Mouse (Mus musculus): Measurements from ENCODE around the gene Dnah8. TPM values are rescaled to one million over a fixed set of nuclear protein-coding genes. Genes with fewer than 3 reads are reported as not detected.

The Dnah8 gene
- polyA plus RNA-seq, 1 experiment from 2014 or later, result 4.4 TPM

DNA sequence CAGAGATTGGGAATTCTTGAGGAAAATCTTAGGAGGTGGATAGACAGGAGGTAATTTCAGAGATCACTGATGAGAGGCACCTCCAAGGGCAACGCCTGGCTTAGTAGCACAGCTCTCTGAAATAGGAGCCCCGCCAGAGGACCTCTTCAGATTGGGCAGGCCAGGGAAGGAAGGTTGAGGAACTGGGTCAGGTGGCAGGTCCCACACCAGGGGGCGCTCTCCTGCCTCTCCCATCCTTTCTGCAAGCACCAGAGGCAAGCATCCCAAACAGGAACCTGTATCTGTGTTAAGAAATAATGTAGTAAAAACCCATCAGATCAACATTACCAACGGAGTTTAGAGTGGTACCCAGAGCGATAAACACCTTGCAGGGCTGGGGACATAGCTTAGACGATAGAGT is 113.6 kb downstream of the Dnah8 start:
- no peaks in the 10 kb centered on the region for H3K4me1 ChIP-seq (replicated peaks; ENCODE audit: control insufficient read depth, insufficient read depth, low read length)
- no peaks in the 10 kb centered on the region for H3K36me3 ChIP-seq (ENCODE audit: control insufficient read depth, insufficient read depth, low read length)
- H3K9me3 ChIP-seq (ENCODE audit: control insufficient read depth, low read length), result peaks cover 4% of the 10 kb centered on the region; the same call in 1 of the 2 replicates
- no peak overlapping the region for H3K9ac ChIP-seq (ENCODE audit: low read depth, low read length)
- H3K27ac ChIP-seq (ENCODE audit: low read depth, low read length), result no peak overlapping the region
- no peak overlapping the region for H3K4me2 ChIP-seq
- no peak overlapping the region for H3K4me3 ChIP-seq (ENCODE audit: low read depth, low read length)
- H3K27me3 ChIP-seq (replicated peaks; ENCODE audit: control insufficient read depth, insufficient read depth, low read length), result no peaks in the 10 kb centered on the region
- DNase-seq (ENCODE audit: low spot score), result no peak
- WGBS, result 41% methylated on average over 6 of the region's 6 CpGs
- no peak for ATAC-seq (replicated peaks; ENCODE audit: low FRiP score)

DNA sequence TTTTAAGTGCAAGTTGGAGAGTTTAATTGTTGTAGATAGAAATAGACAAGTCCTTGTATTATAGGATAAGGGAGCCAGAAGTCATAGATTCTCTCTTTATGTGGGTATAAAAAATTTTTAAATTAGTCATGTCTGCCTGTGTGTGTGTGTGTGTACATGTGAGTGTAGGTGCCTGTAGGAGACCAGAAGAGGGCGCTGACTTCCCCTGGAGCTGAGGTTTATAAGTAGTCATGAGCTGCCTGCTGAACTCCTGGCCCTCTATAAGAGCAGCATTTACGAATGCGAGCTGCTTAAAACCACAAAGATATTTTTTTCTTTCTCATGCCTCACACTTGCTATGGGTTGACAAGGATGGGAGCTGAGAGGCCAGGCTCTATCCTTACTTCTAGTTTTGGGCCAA is 115.6 kb downstream of the Dnah8 start:
- Histone ChIP-seq H3K9me3 (ENCODE audit: control insufficient read depth, low read length) (peaks cover 4% of the 10 kb centered on the region; the same call in 1 of the 2 replicates), H3K27me3 (replicated peaks; ENCODE audit: control insufficient read depth, insufficient read depth, low read length) (no peaks in the 10 kb centered on the region), H3K4me2 (no peak overlapping the region), H3K36me3 (ENCODE audit: control insufficient read depth, insufficient read depth, low read length) (no peaks in the 10 kb centered on the region), H3K4me1 (replicated peaks; ENCODE audit: control insufficient read depth, insufficient read depth, low read length) (no peaks in the 10 kb centered on the region), H3K27ac (ENCODE audit: low read depth, low read length) (no peak overlapping the region), H3K9ac (ENCODE audit: low read depth, low read length) (no peak overlapping the region), H3K4me3 (ENCODE audit: low read depth, low read length) (no peak overlapping the region)
- DNase-seq (ENCODE audit: low spot score), result no peak
- 81% methylated on average over 3 of the region's 3 CpGs for WGBS
- no peak for ATAC-seq (replicated peaks; ENCODE audit: low FRiP score)

DNA sequence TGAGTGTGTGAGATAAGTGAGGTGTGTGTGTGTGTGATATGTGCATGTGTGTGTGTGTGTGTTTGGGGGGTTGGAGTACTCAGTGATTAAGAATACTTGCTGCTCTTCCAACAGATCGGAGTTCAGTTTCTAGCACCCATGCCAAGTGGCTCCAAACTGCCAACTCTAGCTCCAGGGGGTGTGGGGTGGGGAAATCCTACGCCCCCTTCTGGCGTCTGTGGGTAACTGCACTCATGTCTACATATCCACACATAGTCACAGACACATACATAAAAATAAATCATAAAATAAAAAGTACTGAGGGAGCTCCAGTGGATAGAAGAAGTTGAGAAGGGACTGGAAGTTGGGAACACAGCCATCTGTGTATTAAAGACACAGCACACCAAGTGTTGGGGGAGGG is 119.8 kb downstream of the Dnah8 start:
- 74% methylated on average over 3 of the region's 3 CpGs for WGBS
- no peaks in the 10 kb centered on the region for H3K4me1 ChIP-seq (replicated peaks; ENCODE audit: control insufficient read depth, insufficient read depth, low read length)
- no peak overlapping the region for H3K9ac ChIP-seq (ENCODE audit: low read depth, low read length)
- H3K27ac ChIP-seq (ENCODE audit: low read depth, low read length), result no peak overlapping the region
- no peak for DNase-seq (ENCODE audit: low spot score)
- ATAC-seq (replicated peaks; ENCODE audit: low FRiP score), result no peak
- H3K27me3 ChIP-seq (replicated peaks; ENCODE audit: control insufficient read depth, insufficient read depth, low read length), result no peaks in the 10 kb centered on the region
- no peak overlapping the region for H3K4me2 ChIP-seq
- no peaks in the 10 kb centered on the region for H3K9me3 ChIP-seq (ENCODE audit: control insufficient read depth, low read length)
- no peaks in the 10 kb centered on the region for H3K36me3 ChIP-seq (ENCODE audit: control insufficient read depth, insufficient read depth, low read length)
- H3K4me3 ChIP-seq (ENCODE audit: low read depth, low read length), result no peak overlapping the region

- Histone ChIP-seq H3K27me3 (replicated peaks; ENCODE audit: control insufficient read depth, insufficient read depth, low read length) (no peaks in the 10 kb centered on the region), H3K4me2 (no peak overlapping the region), H3K9me3 (ENCODE audit: control insufficient read depth, low read length) (no peaks in the 10 kb centered on the region), H3K9ac (ENCODE audit: low read depth, low read length) (no peak overlapping the region), H3K36me3 (ENCODE audit: control insufficient read depth, insufficient read depth, low read length) (no peaks in the 10 kb centered on the region), H3K4me3 (ENCODE audit: low read depth, low read length) (no peak overlapping the region), H3K4me1 (replicated peaks; ENCODE audit: control insufficient read depth, insufficient read depth, low read length) (no peaks in the 10 kb centered on the region), H3K27ac (ENCODE audit: low read depth, low read length) (no peak overlapping the region)
- no peak for ATAC-seq (replicated peaks; ENCODE audit: low FRiP score)
- WGBS, result 63% methylated on average over 29 of the region's 29 CpGs
- DNase-seq (ENCODE audit: low spot score), result peak; percentile 45
These were observed 122.2 kb downstream of the Dnah8 start for GRCm38 (mm10) chr17:30746056-30747024.

- H3K9me3 ChIP-seq (ENCODE audit: control insufficient read depth, low read length), result no peaks in the 10 kb centered on the region
- no peaks in the 10 kb centered on the region for H3K36me3 ChIP-seq (ENCODE audit: control insufficient read depth, insufficient read depth, low read length)
- H3K4me2 ChIP-seq, result no peak overlapping the region
- DNase-seq (ENCODE audit: low spot score) (no peak), ATAC-seq (replicated peaks; ENCODE audit: low FRiP score) (no peak)
- 86% methylated on average over 12 of the region's 12 CpGs for WGBS
- H3K9ac ChIP-seq (ENCODE audit: low read depth, low read length), result no peak overlapping the region
- H3K27me3 ChIP-seq (replicated peaks; ENCODE audit: control insufficient read depth, insufficient read depth, low read length), result no peaks in the 10 kb centered on the region
- no peak overlapping the region for H3K27ac ChIP-seq (ENCODE audit: low read depth, low read length)
- no peak overlapping the region for H3K4me3 ChIP-seq (ENCODE audit: low read depth, low read length)
- H3K4me1 ChIP-seq (replicated peaks; ENCODE audit: control insufficient read depth, insufficient read depth, low read length), result no peaks in the 10 kb centered on the region
These were observed 125.2 kb downstream of the Dnah8 start for GRCm38 (mm10) chr17:30749391-30749790.

DNA sequence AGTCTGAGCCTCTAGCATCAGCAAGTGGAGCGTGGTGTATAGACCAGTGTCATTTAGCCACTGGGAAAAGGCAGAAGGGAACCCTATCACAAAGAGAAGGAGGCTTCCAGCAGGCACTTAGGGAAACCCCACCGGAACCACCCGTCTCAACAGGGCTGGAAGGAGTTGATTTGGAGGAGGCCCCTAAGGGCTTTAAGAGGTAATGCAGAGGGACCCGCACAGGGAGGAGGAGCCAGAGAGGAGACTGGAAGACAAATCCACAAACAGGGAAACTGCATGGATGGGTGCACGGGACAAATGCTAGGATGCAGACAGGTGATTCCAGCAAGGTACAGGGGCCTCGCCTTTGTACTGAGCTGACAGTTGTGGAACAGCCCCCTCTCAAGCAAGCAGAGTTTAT is 126.1 kb downstream of the Dnah8 start:
- no peaks in the 10 kb centered on the region for H3K4me1 ChIP-seq (replicated peaks; ENCODE audit: control insufficient read depth, insufficient read depth, low read length)
- H3K27ac ChIP-seq (ENCODE audit: low read depth, low read length), result no peak overlapping the region
- no peak for DNase-seq (ENCODE audit: low spot score)
- H3K36me3 ChIP-seq (ENCODE audit: control insufficient read depth, insufficient read depth, low read length), result no peaks in the 10 kb centered on the region
- no peak for ATAC-seq (replicated peaks; ENCODE audit: low FRiP score)
- H3K4me2 ChIP-seq, result no peak overlapping the region
- H3K9ac ChIP-seq (ENCODE audit: low read depth, low read length), result no peak overlapping the region
- H3K27me3 ChIP-seq (replicated peaks; ENCODE audit: control insufficient read depth, insufficient read depth, low read length), result no peaks in the 10 kb centered on the region
- no peaks in the 10 kb centered on the region for H3K9me3 ChIP-seq (ENCODE audit: control insufficient read depth, low read length)
- no peak overlapping the region for H3K4me3 ChIP-seq (ENCODE audit: low read depth, low read length)
- 48% methylated on average over 6 of the region's 6 CpGs for WGBS

- no peak for ATAC-seq (replicated peaks; ENCODE audit: low FRiP score)
- Histone ChIP-seq H3K9me3 (ENCODE audit: control insufficient read depth, low read length) (no peaks in the 10 kb centered on the region), H3K4me2 (no peak overlapping the region), H3K4me1 (replicated peaks; ENCODE audit: control insufficient read depth, insufficient read depth, low read length) (no peaks in the 10 kb centered on the region), H3K27ac (ENCODE audit: low read depth, low read length) (no peak overlapping the region), H3K36me3 (ENCODE audit: control insufficient read depth, insufficient read depth, low read length) (no peaks in the 10 kb centered on the region), H3K9ac (ENCODE audit: low read depth, low read length) (no peak overlapping the region), H3K4me3 (ENCODE audit: low read depth, low read length) (no peak overlapping the region), H3K27me3 (replicated peaks; ENCODE audit: control insufficient read depth, insufficient read depth, low read length) (no peaks in the 10 kb centered on the region)
- 90% methylated on average over 12 of the region's 12 CpGs for WGBS
- DNase-seq (ENCODE audit: low spot score), result no peak
These were observed 128.2 kb downstream of the Dnah8 start for GRCm38 (mm10) chr17:30752370-30752818.

GRCm38 (mm10) chr17:30753201-30753600 is 129.0 kb downstream of the Dnah8 start:
- 86% methylated on average over 6 of the region's 6 CpGs for WGBS
- H3K9me3 ChIP-seq (ENCODE audit: control insufficient read depth, low read length), result no peaks in the 10 kb centered on the region
- no peak overlapping the region for H3K27ac ChIP-seq (ENCODE audit: low read depth, low read length)
- no peak overlapping the region for H3K9ac ChIP-seq (ENCODE audit: low read depth, low read length)
- no peak overlapping the region for H3K4me2 ChIP-seq
- ATAC-seq (replicated peaks; ENCODE audit: low FRiP score), result no peak
- no peaks in the 10 kb centered on the region for H3K27me3 ChIP-seq (replicated peaks; ENCODE audit: control insufficient read depth, insufficient read depth, low read length)
- no peaks in the 10 kb centered on the region for H3K4me1 ChIP-seq (replicated peaks; ENCODE audit: control insufficient read depth, insufficient read depth, low read length)
- no peak for DNase-seq (ENCODE audit: low spot score)
- H3K4me3 ChIP-seq (ENCODE audit: low read depth, low read length), result no peak overlapping the region
- H3K36me3 ChIP-seq (ENCODE audit: control insufficient read depth, insufficient read depth, low read length), result no peaks in the 10 kb centered on the region

GRCm38 (mm10) chr17:30756771-30757170 is 132.6 kb downstream of the Dnah8 start:
- Histone ChIP-seq H3K36me3 (ENCODE audit: control insufficient read depth, insufficient read depth, low read length) (no peaks in the 10 kb centered on the region), H3K27me3 (replicated peaks; ENCODE audit: control insufficient read depth, insufficient read depth, low read length) (no peaks in the 10 kb centered on the region), H3K9me3 (ENCODE audit: control insufficient read depth, low read length) (no peaks in the 10 kb centered on the region), H3K27ac (ENCODE audit: low read depth, low read length) (no peak overlapping the region), H3K9ac (ENCODE audit: low read depth, low read length) (no peak overlapping the region), H3K4me2 (no peak overlapping the region), H3K4me3 (ENCODE audit: low read depth, low read length) (no peak overlapping the region), H3K4me1 (replicated peaks; ENCODE audit: control insufficient read depth, insufficient read depth, low read length) (no peaks in the 10 kb centered on the region)
- WGBS, result 95% methylated on average over 5 of the region's 5 CpGs
- DNase-seq (ENCODE audit: low spot score), result no peak
- ATAC-seq (replicated peaks; ENCODE audit: low FRiP score), result no peak
